In genomic region chr16:90694719-90695118, GRCm38 (mm10) we compare ENCODE assay signal across 9 mouse cellular contexts. TPM values are rescaled to one million over a fixed set of nuclear protein-coding genes. Genes with fewer than 3 reads are reported as not detected.
DNase-seq lines count a peak whose midpoint lies in the region; ATAC-seq and TF ChIP-seq lines count a peak whose summit lies in the region.
"Had no signal": no experiment of that assay in that cellular context is flagged by ENCODE, and none has a peak within 500 bp of the region (broad histone marks: within the 10 kb centered on the region; RNA-seq: fewer than 3 reads in every experiment).

No protein-coding gene starts in this region.

- WGBS in midbrain, embryonic 14.5 days: 71% methylated on average over 9 of the region's 9 CpGs
- WGBS in midbrain, embryonic 15.5 days: 68% methylated on average over 9 of the region's 9 CpGs
- WGBS in liver, postnatal 0 days (ENCODE audit: insufficient replicate concordance): 59% methylated on average over 9 of the region's 9 CpGs

- H3K4me2 ChIP-seq in midbrain, embryonic 14.5 days (ENCODE audit: low read length): no peak overlapping the region
- no peak overlapping the region for H3K4me2 ChIP-seq in midbrain, embryonic 15.5 days
- H3K4me2 ChIP-seq in liver, postnatal 0 days (ENCODE audit: low read depth, low read length): no peak overlapping the region
- H3K4me2 ChIP-seq: neural tube, embryonic 12.5 days had no signal

- no peak overlapping the region for H3K27ac ChIP-seq in midbrain, embryonic 14.5 days (replicated peaks; ENCODE audit: low read depth, low read length)
- no peak overlapping the region for H3K27ac ChIP-seq in midbrain, embryonic 15.5 days
- H3K27ac ChIP-seq in liver, postnatal 0 days (ENCODE audit: low read depth): no peak overlapping the region
- H3K27ac ChIP-seq: neural tube, embryonic 12.5 days had no signal

- peak; percentile 80 for TF ChIP-seq CTCF in liver, postnatal 0 days (IDR thresholded peaks at IDR 0.05; ENCODE audit: low read depth)

- no peak overlapping the region for H3K4me3 ChIP-seq in midbrain, embryonic 14.5 days (replicated peaks; ENCODE audit: low read depth, low read length)
- no peak overlapping the region for H3K4me3 ChIP-seq in midbrain, embryonic 15.5 days
- H3K4me3 ChIP-seq in liver, postnatal 0 days (ENCODE audit: low read depth, low read length): no peak overlapping the region
- H3K4me3 ChIP-seq: neural tube, embryonic 12.5 days had no signal

- no peak overlapping the region for H3K9ac ChIP-seq in midbrain, embryonic 14.5 days (replicated peaks; ENCODE audit: low read length)
- H3K9ac ChIP-seq in midbrain, embryonic 15.5 days: no peak overlapping the region
- no peak overlapping the region for H3K9ac ChIP-seq in liver, postnatal 0 days (replicated peaks)
- H3K9ac ChIP-seq: neural tube, embryonic 12.5 days had no signal

- no peaks in the 10 kb centered on the region for H3K36me3 ChIP-seq in midbrain, embryonic 14.5 days (ENCODE audit: control insufficient read depth, insufficient read depth, low read length)
- H3K36me3 ChIP-seq in midbrain, embryonic 15.5 days (replicated peaks): no peaks in the 10 kb centered on the region
- no peaks in the 10 kb centered on the region for H3K36me3 ChIP-seq in liver, postnatal 0 days (replicated peaks; ENCODE audit: insufficient read depth, low read length)
- H3K36me3 ChIP-seq: neural tube, embryonic 12.5 days had no signal

- no peaks in the 10 kb centered on the region for H3K9me3 ChIP-seq in midbrain, embryonic 14.5 days (ENCODE audit: control insufficient read depth, low read length)
- H3K9me3 ChIP-seq in midbrain, embryonic 15.5 days: no peaks in the 10 kb centered on the region
- no peaks in the 10 kb centered on the region for H3K9me3 ChIP-seq in liver, postnatal 0 days (ENCODE audit: low read length)
- H3K9me3 ChIP-seq: neural tube, embryonic 12.5 days had no signal

- ATAC-seq in midbrain, embryonic 14.5 days (ENCODE audit: low FRiP score, low TSS enrichment): no peak
- ATAC-seq in midbrain, embryonic 15.5 days (replicated peaks): no peak
- no peak for ATAC-seq in liver, postnatal 0 days

- peak; percentile 42 to 43 for DNase-seq in cerebellum, adult 18-20 months
- no peak for DNase-seq in cerebellum, adult 11 months
- DNase-seq in midbrain, embryonic 14.5 days: peak; percentile 69
- DNase-seq in embryo, embryonic 10 days (ENCODE audit: low spot score): peak; percentile 90
- DNase-seq in liver, postnatal 0 days: peak; percentile 72
- peak; percentile 59 to 87 for DNase-seq in spleen, postnatal 4 days (ENCODE audit: low spot score in 2 of 2)
- DNase-seq in urinary bladder, adult 2 months (ENCODE audit: low spot score): no peak

- H3K4me1 ChIP-seq in midbrain, embryonic 14.5 days (ENCODE audit: control insufficient read depth, insufficient read depth, low read length): no peaks in the 10 kb centered on the region
- H3K4me1 ChIP-seq in midbrain, embryonic 15.5 days: peaks cover 8% of the 10 kb centered on the region; the same call in 1 of the 2 replicates
- no peaks in the 10 kb centered on the region for H3K4me1 ChIP-seq in liver, postnatal 0 days (ENCODE audit: insufficient read depth)
- H3K4me1 ChIP-seq: neural tube, embryonic 12.5 days had no signal

- no peak for TF ChIP-seq EP300 in liver, postnatal 0 days (IDR thresholded peaks at IDR 0.05; ENCODE audit: low read depth)

- H3K27me3 ChIP-seq in midbrain, embryonic 14.5 days (ENCODE audit: control insufficient read depth, insufficient read depth, low read length): no peaks in the 10 kb centered on the region
- H3K27me3 ChIP-seq in midbrain, embryonic 15.5 days (replicated peaks): no peaks in the 10 kb centered on the region
- H3K27me3 ChIP-seq in liver, postnatal 0 days (ENCODE audit: insufficient read depth, low read length): no peaks in the 10 kb centered on the region
- H3K27me3 ChIP-seq: neural tube, embryonic 12.5 days had no signal

RNA-seq across cellular contexts. Expression of gene Mis18a, which starts 32.5 kb away (rescaled TPM):
- polyA plus RNA-seq in midbrain, embryonic 14.5 days (2014; fragmentation: Nextera tagmentation; extraction: Ambion mirVana): 34.1 TPM in 2 replicates
- 28.5 and 28.7 TPM in 2 replicates for polyA plus RNA-seq in midbrain, embryonic 15.5 days (2015; fragmentation: Nextera tagmentation; extraction: Ambion mirVana)
- 25.7 and 26.1 TPM in 2 replicates for polyA plus RNA-seq in liver, postnatal 0 days (2015; fragmentation: Nextera tagmentation; extraction: Ambion mirVana)
- polyA plus RNA-seq in urinary bladder, adult 2 months (2012; rRNA removed): 11.8 and 15.9 TPM in 2 replicates

RNA-seq across cellular contexts. Expression of gene Mrap, which starts 43.3 kb away (rescaled TPM):
- not detected in 2 replicates for polyA plus RNA-seq in midbrain, embryonic 14.5 days (2014; fragmentation: Nextera tagmentation; extraction: Ambion mirVana)
- polyA plus RNA-seq in midbrain, embryonic 15.5 days (2015; fragmentation: Nextera tagmentation; extraction: Ambion mirVana): 0.17 and 0.41 TPM in 2 replicates
- polyA plus RNA-seq in liver, postnatal 0 days (2015; fragmentation: Nextera tagmentation; extraction: Ambion mirVana): 45.3 and 53.4 TPM in 2 replicates
- 8.6 and 15.6 TPM in 2 replicates for polyA plus RNA-seq in urinary bladder, adult 2 months (2012; rRNA removed)
- polyA plus RNA-seq: neural tube, embryonic 12.5 days had no signal

Comparison
In these comparisons a context has a peak if more than half of its experiments do, and no peak if none do; other contexts are left out.
1. DNase-seq: peak in cerebellum, adult 18-20 months (2 of 2), midbrain, embryonic 14.5 days (single experiment), embryo, embryonic 10 days (single experiment), liver, postnatal 0 days (single experiment) and spleen, postnatal 4 days (2 of 2); none in cerebellum, adult 11 months (single experiment) and urinary bladder, adult 2 months (single experiment).